Mouse (Mus musculus): Measurements from ENCODE around the gene Tcp1. TPM values are rescaled to one million over a fixed set of nuclear protein-coding genes. Genes with fewer than 3 reads are reported as not detected.
"Not testable (repeated sequence)": the region's sequence is repeated elsewhere in the genome, so short reads cannot be mapped to it uniquely, and the experiment has no call there.

Tcp1 gene
- polyA plus RNA-seq, 1 experiment from 2014 or later, result 549 TPM

DNA sequence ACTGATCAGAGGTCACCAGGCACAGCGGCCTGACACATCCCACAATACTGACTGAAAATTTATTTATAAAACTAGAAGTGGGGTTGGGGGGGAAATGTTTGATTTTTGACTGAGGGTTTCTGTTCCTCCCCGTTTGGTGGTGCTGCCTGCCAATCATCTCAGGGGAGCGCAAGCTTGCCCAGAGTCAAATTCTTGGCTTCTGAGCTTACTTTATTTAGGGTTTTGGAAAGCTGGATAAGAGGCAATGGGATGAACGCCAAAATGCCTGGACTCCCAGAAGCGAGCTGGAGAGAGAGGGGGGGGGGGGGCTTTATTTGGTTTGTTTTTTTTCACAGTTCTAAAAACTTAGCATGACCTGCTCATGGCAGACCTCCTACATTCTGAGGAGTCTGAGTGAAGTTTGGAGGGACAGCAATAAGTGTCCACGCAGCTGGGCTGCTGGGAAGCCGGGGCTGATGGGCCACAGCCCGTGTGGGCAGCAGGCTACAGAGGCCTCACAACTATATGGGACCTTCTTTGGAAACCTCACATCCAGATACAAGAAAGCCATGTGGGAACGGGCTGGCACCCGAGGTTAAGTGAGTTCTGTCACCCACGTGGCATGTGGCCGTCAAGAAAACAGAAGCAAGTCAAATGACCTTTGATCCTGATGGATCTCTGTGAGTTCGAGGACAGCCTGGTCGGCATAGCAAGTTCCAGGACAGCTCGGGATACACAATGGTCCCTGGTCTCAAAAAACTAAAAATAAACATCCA, 28.3 kb upstream of the Tcp1 start:
- H3K9ac ChIP-seq (ENCODE audit: low read depth, low read length), result no peak overlapping the region
- no peaks in the 10 kb centered on the region for H3K27me3 ChIP-seq (replicated peaks; ENCODE audit: control insufficient read depth, insufficient read depth, low read length)
- no peak overlapping the region for H3K27ac ChIP-seq (ENCODE audit: low read depth, low read length)
- H3K4me3 ChIP-seq (ENCODE audit: low read depth, low read length), result no peak overlapping the region
- H3K4me2 ChIP-seq, result no peak overlapping the region
- 78% methylated on average over 15 of the region's 15 CpGs for WGBS
- H3K9me3 ChIP-seq (ENCODE audit: control insufficient read depth, low read length), result no peaks in the 10 kb centered on the region
- H3K36me3 ChIP-seq (ENCODE audit: control insufficient read depth, insufficient read depth, low read length), result no peaks in the 10 kb centered on the region
- ATAC-seq (replicated peaks; ENCODE audit: low FRiP score) (no peak), DNase-seq (ENCODE audit: low spot score) (no peak)
- no peaks in the 10 kb centered on the region for H3K4me1 ChIP-seq (replicated peaks; ENCODE audit: control insufficient read depth, insufficient read depth, low read length)

DNA sequence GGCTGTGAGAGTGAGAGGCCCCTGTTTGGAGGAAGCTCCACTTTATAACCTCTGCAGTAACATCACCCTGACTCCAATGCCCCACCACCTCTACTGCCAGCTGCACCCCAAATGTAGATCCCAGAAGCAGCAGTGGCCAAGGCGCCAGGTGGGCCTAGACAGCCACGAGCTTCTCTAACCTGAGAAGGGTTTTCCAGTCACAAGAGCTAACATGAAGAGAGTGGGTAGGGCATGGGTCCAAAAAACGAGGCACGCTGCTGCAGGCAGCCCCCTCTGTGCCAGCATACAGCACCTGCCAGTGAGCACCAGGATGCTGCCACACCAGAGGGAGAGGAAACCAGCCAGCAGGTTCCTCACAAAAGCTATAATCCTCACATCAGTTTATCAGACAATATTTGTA, 24.4 kb upstream of the Tcp1 start:
- H3K9me3 ChIP-seq (ENCODE audit: control insufficient read depth, low read length), result no peaks in the 10 kb centered on the region
- H3K27ac ChIP-seq (ENCODE audit: low read depth, low read length), result no peak overlapping the region
- no peaks in the 10 kb centered on the region for H3K4me1 ChIP-seq (replicated peaks; ENCODE audit: control insufficient read depth, insufficient read depth, low read length)
- ATAC-seq (replicated peaks; ENCODE audit: low FRiP score) (no peak), DNase-seq (ENCODE audit: low spot score) (no peak)
- no peaks in the 10 kb centered on the region for H3K27me3 ChIP-seq (replicated peaks; ENCODE audit: control insufficient read depth, insufficient read depth, low read length)
- 82% methylated on average over 4 of the region's 4 CpGs for WGBS
- H3K9ac ChIP-seq (ENCODE audit: low read depth, low read length), result no peak overlapping the region
- H3K36me3 ChIP-seq (ENCODE audit: control insufficient read depth, insufficient read depth, low read length), result no peaks in the 10 kb centered on the region
- no peak overlapping the region for H3K4me2 ChIP-seq
- H3K4me3 ChIP-seq (ENCODE audit: low read depth, low read length), result no peak overlapping the region

DNA sequence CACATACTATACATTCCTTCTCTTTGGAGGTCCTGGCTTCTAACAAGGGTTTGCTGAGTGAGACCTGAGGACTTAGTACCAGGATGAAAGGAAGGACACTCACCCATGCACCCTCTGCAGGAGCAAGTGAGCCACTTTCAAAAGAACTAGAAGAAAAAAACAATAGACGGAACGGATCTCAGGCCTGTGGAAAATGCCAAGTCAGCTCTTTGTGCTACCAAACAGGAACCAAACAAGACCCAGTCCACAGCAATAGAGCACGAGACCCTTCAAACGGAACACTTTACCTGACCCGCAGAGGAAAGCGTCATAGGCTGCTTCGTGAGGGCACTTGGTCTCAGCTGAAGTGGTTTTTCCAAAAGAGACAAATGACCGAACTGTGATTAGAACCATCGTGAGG, 23.5 kb upstream of the Tcp1 start:
- DNase-seq (ENCODE audit: low spot score) (no peak), ATAC-seq (replicated peaks; ENCODE audit: low FRiP score) (no peak)
- no peak overlapping the region for H3K27ac ChIP-seq (ENCODE audit: low read depth, low read length)
- no peak overlapping the region for H3K4me2 ChIP-seq
- no peak overlapping the region for H3K4me3 ChIP-seq (ENCODE audit: low read depth, low read length)
- H3K9ac ChIP-seq (ENCODE audit: low read depth, low read length), result no peak overlapping the region
- no peaks in the 10 kb centered on the region for H3K27me3 ChIP-seq (replicated peaks; ENCODE audit: control insufficient read depth, insufficient read depth, low read length)
- no peaks in the 10 kb centered on the region for H3K36me3 ChIP-seq (ENCODE audit: control insufficient read depth, insufficient read depth, low read length)
- WGBS, result 89% methylated on average over 9 of the region's 9 CpGs
- no peaks in the 10 kb centered on the region for H3K9me3 ChIP-seq (ENCODE audit: control insufficient read depth, low read length)
- no peaks in the 10 kb centered on the region for H3K4me1 ChIP-seq (replicated peaks; ENCODE audit: control insufficient read depth, insufficient read depth, low read length)

DNA sequence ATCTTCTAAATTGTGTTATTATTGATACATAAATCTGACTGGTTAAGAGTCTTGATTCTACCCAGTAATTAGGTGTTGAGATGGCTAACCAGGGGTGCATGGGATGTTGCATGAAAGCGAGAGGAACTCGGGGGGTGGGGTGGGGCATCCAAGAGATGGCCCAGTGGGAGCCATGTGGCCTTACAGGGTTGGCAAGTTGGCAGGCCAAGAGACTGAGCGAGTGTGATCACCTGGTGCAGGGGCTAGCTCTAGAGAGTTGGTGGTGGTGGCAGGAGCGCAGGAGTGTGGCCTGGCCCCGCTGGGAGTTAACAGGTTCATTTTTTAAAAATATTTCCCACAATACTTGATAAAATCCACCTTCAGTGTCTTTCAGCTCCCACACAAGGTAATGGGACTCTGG, 17.8 kb upstream of the Tcp1 start:
- Histone ChIP-seq H3K4me2 (no peak overlapping the region), H3K27ac (ENCODE audit: low read depth, low read length) (no peak overlapping the region), H3K9ac (ENCODE audit: low read depth, low read length) (no peak overlapping the region), H3K27me3 (replicated peaks; ENCODE audit: control insufficient read depth, insufficient read depth, low read length) (no peaks in the 10 kb centered on the region), H3K36me3 (ENCODE audit: control insufficient read depth, insufficient read depth, low read length) (no peaks in the 10 kb centered on the region), H3K9me3 (ENCODE audit: control insufficient read depth, low read length) (no peaks in the 10 kb centered on the region), H3K4me3 (ENCODE audit: low read depth, low read length) (no peak overlapping the region), H3K4me1 (replicated peaks; ENCODE audit: control insufficient read depth, insufficient read depth, low read length) (no peaks in the 10 kb centered on the region)
- WGBS, result 87% methylated on average over 5 of the region's 5 CpGs
- DNase-seq (ENCODE audit: low spot score) (no peak), ATAC-seq (replicated peaks; ENCODE audit: low FRiP score) (no peak)

DNA sequence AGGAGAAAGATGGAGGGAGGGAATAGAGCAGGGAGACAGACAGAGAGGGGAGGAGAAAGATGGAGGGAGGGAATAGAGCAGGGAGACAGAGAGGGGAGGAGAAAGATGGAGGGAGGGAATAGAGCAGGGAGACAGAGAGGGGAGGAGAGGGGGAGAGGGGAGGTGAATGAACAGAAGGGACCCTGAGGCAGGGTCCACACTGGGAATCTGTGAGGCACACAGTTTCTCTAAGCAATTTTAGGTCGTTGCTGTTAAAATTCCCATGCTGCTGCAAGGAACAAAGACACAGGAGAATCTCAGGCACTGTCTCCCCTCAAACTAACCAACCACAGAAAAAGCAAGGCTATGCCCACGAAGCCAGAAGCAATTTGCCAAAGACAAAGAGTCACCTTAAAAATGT, 16.9 kb upstream of the Tcp1 start:
- H3K27ac ChIP-seq (ENCODE audit: low read depth, low read length); H3K4me1 ChIP-seq (replicated peaks; ENCODE audit: control insufficient read depth, insufficient read depth, low read length); DNase-seq (ENCODE audit: low spot score); H3K4me2 ChIP-seq; H3K27me3 ChIP-seq (replicated peaks; ENCODE audit: control insufficient read depth, insufficient read depth, low read length); H3K9ac ChIP-seq (ENCODE audit: low read depth, low read length); H3K9me3 ChIP-seq (ENCODE audit: control insufficient read depth, low read length); H3K36me3 ChIP-seq (ENCODE audit: control insufficient read depth, insufficient read depth, low read length); ATAC-seq (replicated peaks; ENCODE audit: low FRiP score); H3K4me3 ChIP-seq (ENCODE audit: low read depth, low read length): not testable (repeated sequence)
- WGBS, result 50% methylated on average over 2 of the region's 2 CpGs

DNA sequence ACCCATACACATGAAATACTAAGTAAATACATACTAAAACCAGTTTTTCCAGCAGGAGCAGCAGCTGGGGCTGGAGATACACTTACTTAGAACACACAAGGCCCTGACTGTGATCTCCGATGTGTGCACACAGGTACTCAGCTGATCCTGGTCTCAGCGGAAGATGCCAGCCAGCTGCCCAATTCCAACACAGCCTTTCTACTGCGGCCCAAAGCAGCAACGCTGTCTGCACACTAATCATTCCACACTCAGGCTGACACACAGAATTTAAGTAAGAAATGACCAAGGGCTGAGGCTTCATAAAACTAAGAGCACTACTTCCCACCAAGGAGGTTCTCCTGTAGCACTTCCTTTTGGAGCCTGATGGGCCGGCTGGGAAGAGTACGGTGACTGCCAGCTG, 13.2 kb upstream of the Tcp1 start:
- Histone ChIP-seq H3K36me3 (ENCODE audit: control insufficient read depth, insufficient read depth, low read length) (peaks cover 5% of the 10 kb centered on the region), H3K27ac (ENCODE audit: low read depth, low read length) (no peak overlapping the region), H3K4me2 (no peak overlapping the region), H3K4me1 (replicated peaks; ENCODE audit: control insufficient read depth, insufficient read depth, low read length) (no peaks in the 10 kb centered on the region), H3K9me3 (ENCODE audit: control insufficient read depth, low read length) (no peaks in the 10 kb centered on the region), H3K27me3 (replicated peaks; ENCODE audit: control insufficient read depth, insufficient read depth, low read length) (no peaks in the 10 kb centered on the region), H3K9ac (ENCODE audit: low read depth, low read length) (no peak overlapping the region), H3K4me3 (ENCODE audit: low read depth, low read length) (no peak overlapping the region)
- ATAC-seq (replicated peaks; ENCODE audit: low FRiP score), result no peak
- no peak for DNase-seq (ENCODE audit: low spot score)
- WGBS, result 95% methylated on average over 6 of the region's 6 CpGs

DNA sequence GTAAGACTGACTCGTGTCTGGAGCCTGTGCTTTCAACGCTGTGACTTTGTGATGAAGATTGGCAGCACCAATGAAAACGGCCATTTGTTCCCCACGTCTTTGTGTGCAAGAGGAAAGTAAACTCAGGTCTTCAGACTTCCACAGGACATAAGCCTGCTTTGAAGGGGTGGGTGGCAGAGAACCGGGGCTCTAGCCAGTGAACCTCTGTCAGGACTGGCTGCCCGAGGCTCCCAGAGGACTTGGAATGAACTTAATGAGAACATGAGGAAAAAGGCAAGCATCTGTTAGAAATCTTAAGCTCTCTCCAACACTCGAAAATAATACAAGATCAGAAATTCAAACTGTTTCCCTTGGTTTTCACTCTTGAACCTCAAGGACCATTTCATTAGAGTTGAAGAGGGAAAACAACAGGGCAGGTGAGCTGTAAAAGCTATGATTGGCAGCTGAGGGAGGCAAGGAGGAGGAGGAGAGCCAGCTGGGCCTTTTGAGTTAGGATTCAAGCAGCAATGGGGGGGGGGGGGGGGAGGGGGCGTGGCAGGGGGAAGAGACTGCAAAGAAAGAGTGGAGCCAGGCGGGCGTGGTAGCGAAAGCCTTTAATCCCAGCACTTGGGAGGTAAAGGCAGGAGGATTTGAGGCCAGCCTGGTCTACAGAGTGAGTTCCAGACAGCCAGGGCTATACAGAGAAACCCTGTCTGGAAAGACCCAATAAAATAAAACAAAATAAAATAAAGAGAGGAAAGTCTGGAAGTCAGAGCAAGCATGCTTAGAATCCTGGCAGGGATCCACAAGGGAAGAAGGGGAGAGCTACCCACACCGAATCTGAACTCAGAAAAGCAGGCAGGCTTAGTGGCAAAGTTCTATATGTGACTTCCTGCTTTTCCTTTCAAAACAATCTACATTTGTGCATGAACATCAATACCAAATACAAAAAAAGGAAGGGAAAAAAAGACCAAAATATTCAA, 11.8 kb upstream of the Tcp1 start:
- no peaks in the 10 kb centered on the region for H3K4me1 ChIP-seq (replicated peaks; ENCODE audit: control insufficient read depth, insufficient read depth, low read length)
- WGBS, result 78% methylated on average over 11 of the region's 12 CpGs
- H3K27me3 ChIP-seq (replicated peaks; ENCODE audit: control insufficient read depth, insufficient read depth, low read length), result no peaks in the 10 kb centered on the region
- no peak for DNase-seq (ENCODE audit: low spot score)
- H3K9ac ChIP-seq (ENCODE audit: low read depth, low read length), result no peak overlapping the region
- H3K9me3 ChIP-seq (ENCODE audit: control insufficient read depth, low read length), result no peaks in the 10 kb centered on the region
- no peak overlapping the region for H3K27ac ChIP-seq (ENCODE audit: low read depth, low read length)
- H3K36me3 ChIP-seq (ENCODE audit: control insufficient read depth, insufficient read depth, low read length), result peaks cover 5% of the 10 kb centered on the region
- no peak overlapping the region for H3K4me3 ChIP-seq (ENCODE audit: low read depth, low read length)
- ATAC-seq (replicated peaks; ENCODE audit: low FRiP score), result no peak
- no peak overlapping the region for H3K4me2 ChIP-seq

DNA sequence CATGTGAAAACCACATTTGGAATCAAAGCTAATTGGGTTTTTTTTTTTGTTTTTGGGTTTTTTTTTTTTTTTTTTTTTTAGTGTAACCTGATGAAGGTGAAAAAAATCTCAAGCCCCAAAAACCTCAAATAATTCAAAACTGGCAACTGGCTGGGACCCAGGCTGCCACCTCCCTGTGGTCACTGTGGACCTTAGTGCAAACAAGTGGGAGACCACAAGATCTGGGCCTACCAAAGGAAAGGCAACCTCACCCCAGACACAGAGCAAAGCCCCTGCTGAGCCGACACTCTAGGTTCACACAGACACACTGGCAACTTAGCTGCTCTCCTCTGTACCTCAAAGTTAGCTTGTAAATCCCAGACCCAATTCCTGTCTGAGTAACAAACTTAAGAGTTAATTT, 11.2 kb upstream of the Tcp1 start:
- H3K4me1 ChIP-seq (replicated peaks; ENCODE audit: control insufficient read depth, insufficient read depth, low read length), result no peaks in the 10 kb centered on the region
- DNase-seq (ENCODE audit: low spot score) (no peak), ATAC-seq (replicated peaks; ENCODE audit: low FRiP score) (no peak)
- no peak overlapping the region for H3K9ac ChIP-seq (ENCODE audit: low read depth, low read length)
- H3K4me3 ChIP-seq (ENCODE audit: low read depth, low read length), result no peak overlapping the region
- H3K27me3 ChIP-seq (replicated peaks; ENCODE audit: control insufficient read depth, insufficient read depth, low read length), result no peaks in the 10 kb centered on the region
- peaks cover 5% of the 10 kb centered on the region for H3K36me3 ChIP-seq (ENCODE audit: control insufficient read depth, insufficient read depth, low read length)
- WGBS, result 81% methylated on average over 1 of the region's 1 CpGs
- no peak overlapping the region for H3K4me2 ChIP-seq
- H3K9me3 ChIP-seq (ENCODE audit: control insufficient read depth, low read length), result no peaks in the 10 kb centered on the region
- no peak overlapping the region for H3K27ac ChIP-seq (ENCODE audit: low read depth, low read length)
